Mouse (Mus musculus): ENCODE measurements at regions not wholly inside any gene's neighbourhood (a gene's known extent, or its start where the extent isn't known, plus 50 kb on each side); places are given as distances from the start of the nearest gene placed in this dataset.
A peak's percentile ranks its signal among the peaks of the same experiment; 100 is the strongest.
"Not testable (repeated sequence)": the region's sequence is repeated elsewhere in the genome, so short reads cannot be mapped to it uniquely, and the experiment has no call there.

- Histone ChIP-seq H3K4me1 (ENCODE audit: control insufficient read depth, insufficient read depth, low read length) (no peaks in the 10 kb centered on the region), H3K4me3 (ENCODE audit: insufficient read depth, low read depth, low read length) (no peak overlapping the region), H3K36me3 (ENCODE audit: control insufficient read depth, insufficient read depth, low read length) (no peaks in the 10 kb centered on the region), H3K27ac (ENCODE audit: insufficient read depth, low read depth, low read length) (no peak overlapping the region), H3K27me3 (replicated peaks; ENCODE audit: control insufficient read depth, insufficient read depth, low read length) (no peaks in the 10 kb centered on the region)
- peak; percentile 5 for DNase-seq
- TF ChIP-seq POLR2A (IDR thresholded peaks at IDR 0.05; ENCODE audit: low read depth, low read length), result no peak
- TF ChIP-seq CTCF (conservative IDR thresholded peaks at IDR 0.05; ENCODE audit: insufficient read depth, insufficient read length, low read depth, low read length), result no peak
- WGBS, result 47% methylated on average over 6 of the region's 6 CpGs
Measured at GRCm38 (mm10) chr7:73251187-73251740, 124.0 kb upstream of the Rgma start.

GRCm38 (mm10) chr7:73254972-73255371, 120.3 kb upstream of the Rgma start:
- H3K4me1 ChIP-seq (ENCODE audit: control insufficient read depth, insufficient read depth, low read length); H3K36me3 ChIP-seq (ENCODE audit: control insufficient read depth, insufficient read depth, low read length): not testable (repeated sequence)

GRCm38 (mm10) chr7:73260140-73260539, 115.2 kb upstream of the Rgma start:
- no peak for TF ChIP-seq POLR2A (IDR thresholded peaks at IDR 0.05; ENCODE audit: low read depth, low read length)
- TF ChIP-seq CTCF (conservative IDR thresholded peaks at IDR 0.05; ENCODE audit: insufficient read depth, insufficient read length, low read depth, low read length), result no peak
- H3K4me3 ChIP-seq (ENCODE audit: insufficient read depth, low read depth, low read length), result no peak overlapping the region
- H3K27me3 ChIP-seq (replicated peaks; ENCODE audit: control insufficient read depth, insufficient read depth, low read length), result no peaks in the 10 kb centered on the region
- H3K27ac ChIP-seq (ENCODE audit: insufficient read depth, low read depth, low read length), result no peak overlapping the region
- no peak for DNase-seq
- no peaks in the 10 kb centered on the region for H3K4me1 ChIP-seq (ENCODE audit: control insufficient read depth, insufficient read depth, low read length)
- H3K36me3 ChIP-seq (ENCODE audit: control insufficient read depth, insufficient read depth, low read length), result no peaks in the 10 kb centered on the region
- WGBS, result 77% methylated on average over 4 of the region's 4 CpGs

More at GRCm38 (mm10) chr7:73254972-73255371, 120.3 kb upstream of the Rgma start:
- H3K27me3 ChIP-seq (replicated peaks; ENCODE audit: control insufficient read depth, insufficient read depth, low read length); H3K27ac ChIP-seq (ENCODE audit: insufficient read depth, low read depth, low read length); H3K4me3 ChIP-seq (ENCODE audit: insufficient read depth, low read depth, low read length); DNase-seq: not testable (repeated sequence)
- WGBS, result 78% methylated on average over 7 of the region's 7 CpGs

DNA sequence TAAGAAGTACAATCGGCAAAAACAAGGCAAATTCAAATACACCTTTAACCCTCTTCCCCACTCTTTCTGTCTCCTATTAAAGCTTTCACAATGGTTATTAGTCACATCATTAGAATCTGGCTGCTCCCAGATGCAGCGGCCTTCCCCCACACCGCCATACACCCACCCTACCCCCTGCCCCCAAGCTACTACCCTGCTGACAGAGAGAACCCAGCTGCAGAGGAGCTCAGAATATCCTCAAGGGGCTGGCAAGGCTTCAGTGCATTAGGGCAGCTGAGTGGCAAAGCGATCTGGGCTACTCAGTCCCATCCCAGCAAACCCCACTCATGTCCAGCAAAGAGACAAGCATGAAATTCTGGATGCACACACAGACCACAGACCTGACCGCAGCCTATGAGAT, 113.6 kb upstream of the Rgma start:
- no peak for DNase-seq
- 83% methylated on average over 5 of the region's 5 CpGs for WGBS

DNA sequence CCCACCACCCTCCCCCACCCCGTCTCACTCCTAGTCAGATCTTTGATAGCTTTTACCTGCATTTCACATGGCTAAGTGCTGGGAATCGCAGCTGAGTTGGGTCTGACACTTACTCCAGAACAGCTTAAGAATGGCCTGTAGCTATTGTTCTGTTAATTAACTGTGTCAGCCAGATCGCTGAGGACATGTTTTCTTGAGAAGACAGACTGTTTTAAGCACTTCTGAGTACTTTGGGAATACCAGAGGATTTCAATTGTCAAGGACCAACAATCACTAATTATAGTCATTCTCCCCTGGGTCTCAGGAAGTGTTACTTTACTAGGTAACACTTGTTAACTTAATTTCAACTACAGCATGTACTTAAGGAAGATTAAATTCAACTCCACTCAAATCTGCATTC, 112.8 kb upstream of the Rgma start:
- no peak overlapping the region for H3K27ac ChIP-seq (ENCODE audit: insufficient read depth, low read depth, low read length)
- H3K4me1 ChIP-seq (ENCODE audit: control insufficient read depth, insufficient read depth, low read length), result no peaks in the 10 kb centered on the region
- DNase-seq, result no peak
- 51% methylated on average over 3 of the region's 3 CpGs for WGBS
- H3K4me3 ChIP-seq (ENCODE audit: insufficient read depth, low read depth, low read length), result no peak overlapping the region
- TF ChIP-seq POLR2A (IDR thresholded peaks at IDR 0.05; ENCODE audit: low read depth, low read length) (no peak), CTCF (conservative IDR thresholded peaks at IDR 0.05; ENCODE audit: insufficient read depth, insufficient read length, low read depth, low read length) (no peak)
- no peaks in the 10 kb centered on the region for H3K36me3 ChIP-seq (ENCODE audit: control insufficient read depth, insufficient read depth, low read length)
- H3K27me3 ChIP-seq (replicated peaks; ENCODE audit: control insufficient read depth, insufficient read depth, low read length), result no peaks in the 10 kb centered on the region

More for the DNA sequence above, 113.6 kb upstream of the Rgma start:
- H3K4me3 ChIP-seq (ENCODE audit: insufficient read depth, low read depth, low read length), result no peak overlapping the region
- TF ChIP-seq CTCF (conservative IDR thresholded peaks at IDR 0.05; ENCODE audit: insufficient read depth, insufficient read length, low read depth, low read length) (no peak), POLR2A (IDR thresholded peaks at IDR 0.05; ENCODE audit: low read depth, low read length) (no peak)
- no peaks in the 10 kb centered on the region for H3K27me3 ChIP-seq (replicated peaks; ENCODE audit: control insufficient read depth, insufficient read depth, low read length)
- H3K4me1 ChIP-seq (ENCODE audit: control insufficient read depth, insufficient read depth, low read length), result no peaks in the 10 kb centered on the region
- H3K27ac ChIP-seq (ENCODE audit: insufficient read depth, low read depth, low read length), result no peak overlapping the region
- no peaks in the 10 kb centered on the region for H3K36me3 ChIP-seq (ENCODE audit: control insufficient read depth, insufficient read depth, low read length)

GRCm38 (mm10) chr7:73269626-73270025, 105.7 kb upstream of the Rgma start:
- no peak for TF ChIP-seq CTCF (conservative IDR thresholded peaks at IDR 0.05; ENCODE audit: insufficient read depth, insufficient read length, low read depth, low read length)
- TF ChIP-seq POLR2A (IDR thresholded peaks at IDR 0.05; ENCODE audit: low read depth, low read length), result no peak
- WGBS, result 93% methylated on average over 3 of the region's 3 CpGs
- H3K27me3 ChIP-seq (replicated peaks; ENCODE audit: control insufficient read depth, insufficient read depth, low read length), result no peaks in the 10 kb centered on the region

DNA sequence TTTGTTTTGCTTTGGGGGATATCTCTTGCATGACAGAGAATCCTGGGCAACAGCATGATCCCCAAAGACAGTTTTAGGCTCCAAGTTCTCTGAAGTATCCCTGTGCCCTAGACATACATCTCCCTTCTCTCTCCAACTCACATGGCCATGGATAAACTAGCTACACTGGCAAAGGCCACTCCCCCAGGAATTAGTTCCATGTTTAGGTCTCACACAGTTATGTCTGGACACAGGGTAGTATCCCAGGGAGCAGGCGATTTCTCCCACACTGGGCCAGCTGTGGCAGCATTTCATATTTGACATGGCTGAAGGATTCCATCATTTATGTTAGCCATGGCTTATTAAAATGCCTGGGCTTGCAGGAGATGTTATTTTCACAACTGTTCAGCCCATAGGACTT, 102.5 kb upstream of the Rgma start:
- Histone ChIP-seq H3K27me3 (replicated peaks; ENCODE audit: control insufficient read depth, insufficient read depth, low read length) (no peaks in the 10 kb centered on the region), H3K4me1 (ENCODE audit: control insufficient read depth, insufficient read depth, low read length) (no peaks in the 10 kb centered on the region), H3K27ac (ENCODE audit: insufficient read depth, low read depth, low read length) (no peak overlapping the region), H3K4me3 (ENCODE audit: insufficient read depth, low read depth, low read length) (no peak overlapping the region), H3K36me3 (ENCODE audit: control insufficient read depth, insufficient read depth, low read length) (no peaks in the 10 kb centered on the region)
- no peak for TF ChIP-seq POLR2A (IDR thresholded peaks at IDR 0.05; ENCODE audit: low read depth, low read length)
- no peak for TF ChIP-seq CTCF (conservative IDR thresholded peaks at IDR 0.05; ENCODE audit: insufficient read depth, insufficient read length, low read depth, low read length)
- WGBS, result 73% methylated on average over 1 of the region's 1 CpGs
- no peak for DNase-seq

More at GRCm38 (mm10) chr7:73269626-73270025, 105.7 kb upstream of the Rgma start:
- Histone ChIP-seq H3K4me1 (ENCODE audit: control insufficient read depth, insufficient read depth, low read length) (no peaks in the 10 kb centered on the region), H3K4me3 (ENCODE audit: insufficient read depth, low read depth, low read length) (no peak overlapping the region), H3K36me3 (ENCODE audit: control insufficient read depth, insufficient read depth, low read length) (no peaks in the 10 kb centered on the region), H3K27ac (ENCODE audit: insufficient read depth, low read depth, low read length) (no peak overlapping the region)
- DNase-seq, result no peak

Measured in kidney, adult 2 months (tissue).